Mouse (Mus musculus): ENCODE measurements around the gene Gpatch2.

The Gpatch2 gene

GRCm38 (mm10) chr1:187250741-187251262 lies 35.5 kb downstream of the Gpatch2 start:
- DNase-seq, result no peak

- no peak for DNase-seq
These were observed 43.4 kb downstream of the Gpatch2 start for GRCm38 (mm10) chr1:187258756-187259155.

GRCm38 (mm10) chr1:187267601-187268000 lies 52.3 kb downstream of the Gpatch2 start:
- DNase-seq, result peak in 1 of 2 experiments; percentile 27

GRCm38 (mm10) chr1:187270318-187271247 lies 55.3 kb downstream of the Gpatch2 start:
- DNase-seq, result no peak

GRCm38 (mm10) chr1:187277324-187277723 lies 62.0 kb downstream of the Gpatch2 start:
- peak in 1 of 2 experiments; percentile 11 for DNase-seq

- no peak for DNase-seq
These were observed 63.2 kb downstream of the Gpatch2 start for GRCm38 (mm10) chr1:187278472-187278871.

GRCm38 (mm10) chr1:187279776-187280175 lies 64.5 kb downstream of the Gpatch2 start:
- no peak for DNase-seq

- DNase-seq, result no peak
These were observed 67.0 kb downstream of the Gpatch2 start for GRCm38 (mm10) chr1:187282321-187282720.

- no peak for DNase-seq
These were observed 67.5 kb downstream of the Gpatch2 start for GRCm38 (mm10) chr1:187282804-187283203.

GRCm38 (mm10) chr1:187285735-187286134 lies 70.4 kb downstream of the Gpatch2 start:
- no peak for DNase-seq

- no peak for DNase-seq
These were observed 71.1 kb downstream of the Gpatch2 start for GRCm38 (mm10) chr1:187286411-187286810.

- DNase-seq, result no peak
These were observed 71.6 kb downstream of the Gpatch2 start for GRCm38 (mm10) chr1:187286924-187287323.

- no peak for DNase-seq
These were observed 74.9 kb downstream of the Gpatch2 start for GRCm38 (mm10) chr1:187290186-187290585.

GRCm38 (mm10) chr1:187291480-187292394 lies 76.4 kb downstream of the Gpatch2 start:
- no peak for DNase-seq

GRCm38 (mm10) chr1:187292395-187292749 lies 77.1 kb downstream of the Gpatch2 start:
- no peak for DNase-seq

- no peak for DNase-seq
These were observed 77.9 kb downstream of the Gpatch2 start for GRCm38 (mm10) chr1:187293233-187293632.

GRCm38 (mm10) chr1:187294522-187294921 lies 79.2 kb downstream of the Gpatch2 start:
- no peak for DNase-seq

GRCm38 (mm10) chr1:187295038-187295559 lies 79.8 kb downstream of the Gpatch2 start:
- DNase-seq, result no peak

- DNase-seq, result no peak
These were observed 80.4 kb downstream of the Gpatch2 start for GRCm38 (mm10) chr1:187295711-187296110.

GRCm38 (mm10) chr1:187299236-187299635 lies 83.9 kb downstream of the Gpatch2 start:
- no peak for DNase-seq

GRCm38 (mm10) chr1:187300626-187301025 lies 85.3 kb downstream of the Gpatch2 start:
- DNase-seq, result peak; percentile 39 to 62

GRCm38 (mm10) chr1:187303221-187303620 lies 87.9 kb downstream of the Gpatch2 start:
- no peak for DNase-seq

GRCm38 (mm10) chr1:187307335-187307734 lies 92.0 kb downstream of the Gpatch2 start:
- DNase-seq, result no peak
